Mouse (Mus musculus) lung, postnatal 0 days (tissue): Measurements from ENCODE around the gene Myo18b. TPM values are rescaled to one million over a fixed set of nuclear protein-coding genes. Genes with fewer than 3 reads are reported as not detected.

Experiments used
- ATAC-seq: fragments of 200-750 bp; cut with Nextera tagmentation; 2 replicates; pipeline ENCODE4 v1.8.0; 2017; ENCODE audit warnings: moderate library complexity
- DNase-seq: peaks from one replicate; pipeline ENCODE4 v3.0.0-alpha.2; 2016; ENCODE audit warnings: low spot score
- H3K27ac ChIP-seq: fragments of 300-500 bp; sonication (generic); 2 replicates; pipeline ENCODE4 v1.5.1; 2014; ENCODE audit warnings: antibody characterized with exemption, mild to moderate bottlenecking, low read length, mixed read lengths
- H3K27me3 ChIP-seq: fragments of 300-500 bp; sonication (generic); replicated peaks from 2 replicates; pipeline ENCODE4 v1.6.1; 2014; ENCODE audit warnings: low read length, mixed read lengths; ENCODE audit not compliant: insufficient read depth
- H3K36me3 ChIP-seq: fragments of 300-500 bp; sonication (generic); 2 replicates; pipeline ENCODE4 v1.6.1; 2014; ENCODE audit warnings: low read length, mixed read lengths; ENCODE audit not compliant: insufficient read depth
- H3K4me1 ChIP-seq: fragments of 300-500 bp; sonication (generic); 2 replicates; pipeline ENCODE4 v1.6.1; 2014; ENCODE audit warnings: antibody characterized with exemption, low read depth, low read length, mixed read lengths; ENCODE audit not compliant: insufficient read depth
- H3K4me2 ChIP-seq: fragments of 300-500 bp; sonication (generic); replicated peaks from 2 replicates; pipeline ENCODE4 v1.6.1; 2014; ENCODE audit warnings: low read depth, mild to moderate bottlenecking, low read length, moderate library complexity, mixed read lengths
- H3K4me3 ChIP-seq: fragments of 300-500 bp; sonication (generic); 2 replicates; pipeline ENCODE4 v1.5.1; 2014; ENCODE audit warnings: low read depth, low read length
- H3K9ac ChIP-seq: fragments of 300-500 bp; sonication (generic); replicated peaks from 2 replicates; pipeline ENCODE4 v1.6.1; 2014; ENCODE audit warnings: low read depth, mild to moderate bottlenecking
- H3K9me3 ChIP-seq: fragments of 300-500 bp; sonication (generic); 2 replicates; pipeline ENCODE4 v1.6.1; 2016; ENCODE audit warnings: low read length, mixed read lengths
- CTCF ChIP-seq: IDR thresholded peaks from 2 replicates; pipeline ENCODE4 v1.5.1; 2016; ENCODE audit warnings: antibody characterized with exemption, mild to moderate bottlenecking
- EP300 ChIP-seq: IDR thresholded peaks from 2 replicates; pipeline ENCODE4 v1.6.1; 2016; ENCODE audit warnings: antibody characterized with exemption, mild to moderate bottlenecking, control low read depth
- WGBS: fragments of 180-500 bp; shearing (Covaris S2); extraction: QIAGEN DNeasy Blood & Tissue Kit; methylation state at CpG from one replicate; pipeline ENCODE4 v1.1.7; 2014; 5-methylcytosine and 5-hydroxymethylcytosine counted together
- polyA plus RNA-seq: library from polyadenylated mRNA; unstranded; fragments of >200 nt; fragmentation: Nextera tagmentation; extraction: Ambion mirVana; gene quantifications from 2 replicates; pipeline ENCODE4 v1.2.1, GENCODE M21; 2015

Gene Myo18b
- polyA plus RNA-seq, 1 experiment from 2014 or later = 0.13 TPM

DNA sequence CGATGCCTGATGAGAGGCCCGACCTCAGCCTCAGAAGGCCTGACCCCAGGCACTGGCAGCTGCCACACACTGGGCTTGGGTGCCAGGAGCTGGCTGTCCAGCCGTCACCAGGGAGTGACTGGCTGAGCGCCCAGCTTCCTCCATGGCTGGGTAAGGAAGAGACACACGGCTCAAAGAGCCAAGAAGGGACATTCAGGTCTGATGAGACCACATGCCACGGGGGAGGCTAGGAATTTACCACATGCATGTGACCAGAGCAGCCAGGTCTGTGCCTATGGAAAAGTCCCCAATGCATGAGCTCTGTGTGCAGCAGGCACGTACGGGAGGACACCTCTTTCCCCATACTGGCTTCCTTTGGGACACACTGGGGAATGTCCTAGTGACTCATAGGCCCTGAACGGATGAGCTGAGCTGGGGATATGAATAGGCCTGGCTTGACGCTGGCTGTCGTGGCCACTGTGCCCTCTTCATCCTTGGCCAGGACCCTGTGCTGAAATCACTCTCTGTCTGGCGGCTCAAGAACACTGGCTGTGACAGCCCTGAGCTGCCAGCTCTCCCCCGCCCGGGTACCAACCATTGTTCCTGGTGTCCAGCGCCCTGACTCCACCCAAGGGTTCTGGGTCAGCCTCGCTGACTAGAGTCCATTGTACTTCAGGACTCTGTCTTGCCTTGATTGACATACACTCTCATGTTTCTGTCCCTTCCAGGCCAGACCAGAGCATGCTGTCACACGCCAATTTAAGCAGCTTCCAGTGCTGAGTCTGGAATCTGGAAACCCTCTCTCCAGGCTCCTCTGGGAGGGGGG lies 9.3 kb downstream of the Myo18b start:
- Histone ChIP-seq H3K27me3 (no peaks in the 10 kb centered on the region), H3K4me3 (no peak overlapping the region), H3K9me3 (no peaks in the 10 kb centered on the region), H3K27ac (no peak overlapping the region), H3K4me2 (no peak overlapping the region), H3K36me3 (no peaks in the 10 kb centered on the region), H3K4me1 (no peaks in the 10 kb centered on the region), H3K9ac (no peak overlapping the region)
- DNase-seq (peak; percentile 39), ATAC-seq (peak; percentile 80)
- no peak for TF ChIP-seq CTCF
- no peak for TF ChIP-seq EP300
- 50% methylated on average over 17 of the region's 17 CpGs for WGBS

DNA sequence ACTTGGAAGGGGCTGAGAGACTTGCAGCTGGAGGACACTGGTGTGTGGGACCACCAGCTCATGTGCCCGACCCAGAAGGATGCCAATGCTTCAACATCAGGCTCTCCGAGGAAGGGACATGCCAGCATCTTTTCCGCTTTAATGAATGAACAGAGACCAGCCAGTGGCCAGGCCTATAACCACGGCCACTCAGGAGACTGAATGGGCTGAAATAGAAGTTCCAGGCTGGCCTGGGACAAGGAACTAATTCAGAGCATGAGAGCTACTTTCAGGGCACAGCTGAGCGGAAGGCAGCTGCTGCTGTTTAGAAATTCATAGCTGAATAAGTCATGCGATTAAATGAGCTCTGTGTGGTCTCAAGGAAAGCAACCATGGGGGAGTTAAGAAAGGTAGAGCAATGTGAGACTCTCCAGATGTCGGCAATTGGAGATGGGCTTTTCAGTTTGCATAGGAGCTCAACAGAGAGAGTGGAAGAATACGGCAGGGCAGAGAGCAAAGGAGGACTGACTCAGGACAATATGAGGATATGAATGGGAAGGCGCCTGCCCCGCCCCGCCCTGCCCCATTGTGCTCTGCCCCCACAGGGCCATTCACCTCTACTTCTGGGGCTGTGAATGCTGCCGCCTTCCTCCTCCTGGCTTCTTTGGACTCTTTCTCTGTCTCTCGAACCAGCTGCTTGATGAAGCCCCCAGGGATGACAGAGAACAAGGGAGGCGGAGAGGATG lies 18.6 kb downstream of the Myo18b start:
- H3K9ac ChIP-seq = no peak overlapping the region
- TF ChIP-seq CTCF (no peak), EP300 (no peak)
- no peak overlapping the region for H3K4me3 ChIP-seq
- ATAC-seq (no peak), DNase-seq (no peak)
- no peak overlapping the region for H3K4me2 ChIP-seq
- no peaks in the 10 kb centered on the region for H3K9me3 ChIP-seq
- 66% methylated on average over 14 of the region's 14 CpGs for WGBS
- H3K27me3 ChIP-seq = no peaks in the 10 kb centered on the region
- H3K27ac ChIP-seq = no peak overlapping the region
- no peaks in the 10 kb centered on the region for H3K4me1 ChIP-seq
- H3K36me3 ChIP-seq = no peaks in the 10 kb centered on the region

GRCm38 (mm10) chr5:112876846-112877390 lies 19.2 kb downstream of the Myo18b start:
- 19% methylated on average over 4 of the region's 4 CpGs for WGBS

DNA sequence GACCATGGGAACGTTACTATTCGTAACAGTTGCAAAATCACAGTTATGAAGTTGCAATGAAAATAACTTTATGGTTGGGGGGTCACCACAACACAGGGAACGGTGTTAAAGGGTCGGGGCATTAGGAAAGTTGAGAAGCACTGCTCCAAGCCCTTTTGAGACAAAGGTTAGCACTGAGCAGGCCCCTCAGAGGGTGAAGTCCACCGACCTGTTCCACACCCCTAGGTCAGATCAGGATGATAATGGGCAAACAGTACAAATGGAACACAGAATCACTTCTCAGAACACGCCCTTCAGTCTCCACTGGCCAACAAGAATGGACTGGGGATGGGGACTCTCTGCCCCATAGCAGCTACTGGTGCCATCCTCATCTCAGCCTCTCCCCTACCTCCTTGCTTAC lies 23.2 kb downstream of the Myo18b start:
- Histone ChIP-seq H3K4me2 (no peak overlapping the region), H3K27ac (no peak overlapping the region), H3K9ac (no peak overlapping the region), H3K4me1 (no peaks in the 10 kb centered on the region), H3K4me3 (no peak overlapping the region), H3K27me3 (no peaks in the 10 kb centered on the region), H3K9me3 (no peaks in the 10 kb centered on the region), H3K36me3 (no peaks in the 10 kb centered on the region)
- 51% methylated on average over 6 of the region's 6 CpGs for WGBS
- ATAC-seq = no peak
- DNase-seq = no peak
- TF ChIP-seq CTCF (no peak), EP300 (no peak)

More at GRCm38 (mm10) chr5:112876846-112877390, 19.2 kb downstream of the Myo18b start:
- no peak overlapping the region for H3K9ac ChIP-seq
- no peak overlapping the region for H3K4me2 ChIP-seq
- H3K27me3 ChIP-seq = no peaks in the 10 kb centered on the region
- H3K9me3 ChIP-seq = no peaks in the 10 kb centered on the region
- ATAC-seq (no peak), DNase-seq (peak; percentile 39)
- TF ChIP-seq EP300 (no peak), CTCF (peak; percentile 88)
- H3K36me3 ChIP-seq = no peaks in the 10 kb centered on the region
- H3K4me1 ChIP-seq = no peaks in the 10 kb centered on the region
- H3K27ac ChIP-seq = no peak overlapping the region
- H3K4me3 ChIP-seq = no peak overlapping the region

GRCm38 (mm10) chr5:112870729-112871128 lies 25.4 kb downstream of the Myo18b start:
- no peaks in the 10 kb centered on the region for H3K4me1 ChIP-seq
- DNase-seq (peak; percentile 66), ATAC-seq (peak; percentile 30; the same call in 1 of the 2 replicates)
- no peak overlapping the region for H3K27ac ChIP-seq
- H3K9me3 ChIP-seq = no peaks in the 10 kb centered on the region
- no peaks in the 10 kb centered on the region for H3K36me3 ChIP-seq
- H3K9ac ChIP-seq = no peak overlapping the region
- H3K4me3 ChIP-seq = no peak overlapping the region
- 22% methylated on average over 9 of the region's 9 CpGs for WGBS
- no peak overlapping the region for H3K4me2 ChIP-seq
- no peaks in the 10 kb centered on the region for H3K27me3 ChIP-seq
- TF ChIP-seq EP300 (no peak), CTCF (peak; percentile 93)

- Histone ChIP-seq H3K9ac (no peak overlapping the region), H3K9me3 (no peaks in the 10 kb centered on the region), H3K4me3 (no peak overlapping the region), H3K27ac (no peak overlapping the region), H3K4me2 (no peak overlapping the region), H3K36me3 (no peaks in the 10 kb centered on the region), H3K27me3 (no peaks in the 10 kb centered on the region), H3K4me1 (no peaks in the 10 kb centered on the region)
- TF ChIP-seq EP300 (no peak), CTCF (no peak)
- DNase-seq = no peak
- no peak for ATAC-seq
- WGBS = 60% methylated on average over 5 of the region's 5 CpGs
Observed at GRCm38 (mm10) chr5:112868620-112869019, 27.5 kb downstream of the Myo18b start.
